Mouse (Mus musculus) embryo, embryonic 10 days (tissue): ENCODE results near the gene Tmem80.

Experiments used
- DNase-seq: peaks from one replicate; pipeline ENCODE4 v3.0.0-alpha.2; 2015; ENCODE audit warnings: low spot score

The Tmem80 gene

GRCm38 (mm10) chr7:141326546-141327446 is 743 bp upstream of the Tmem80 start:
- DNase-seq, result peak; percentile 53

GRCm38 (mm10) chr7:141328373-141328990 is 943 bp downstream of the Tmem80 start:
- DNase-seq, result peak; percentile 12

GRCm38 (mm10) chr7:141330706-141331105 is 3.2 kb downstream of the Tmem80 start:
- DNase-seq, result no peak

GRCm38 (mm10) chr7:141331990-141332389 is 4.5 kb downstream of the Tmem80 start:
- no peak for DNase-seq

- DNase-seq, result no peak
These were observed 7.6 kb downstream of the Tmem80 start for GRCm38 (mm10) chr7:141335044-141335579.

GRCm38 (mm10) chr7:141335682-141336081 is 8.1 kb downstream of the Tmem80 start:
- no peak for DNase-seq

GRCm38 (mm10) chr7:141336296-141336695 is 8.8 kb downstream of the Tmem80 start:
- no peak for DNase-seq

- DNase-seq, result peak; percentile 44
These were observed 10.3 kb downstream of the Tmem80 start for GRCm38 (mm10) chr7:141337716-141338416.

- peak; percentile 42 for DNase-seq
These were observed 11.1 kb downstream of the Tmem80 start, which contains the start of gene Eps8l2 for GRCm38 (mm10) chr7:141338576-141339131. Gene Eps8l2 (plus strand): TSS chr7:141338880.

GRCm38 (mm10) chr7:141339215-141339920 is 11.8 kb downstream of the Tmem80 start:
- DNase-seq, result no peak

GRCm38 (mm10) chr7:141340023-141340422 is 12.5 kb downstream of the Tmem80 start:
- no peak for DNase-seq

- no peak for DNase-seq
These were observed 12.9 kb downstream of the Tmem80 start for GRCm38 (mm10) chr7:141340476-141340875.

- DNase-seq, result no peak
These were observed 14.2 kb downstream of the Tmem80 start for GRCm38 (mm10) chr7:141341689-141342226.

GRCm38 (mm10) chr7:141343230-141343629 is 15.7 kb downstream of the Tmem80 start:
- no peak for DNase-seq

GRCm38 (mm10) chr7:141343696-141344095 is 16.2 kb downstream of the Tmem80 start:
- DNase-seq, result no peak

- no peak for DNase-seq
These were observed 17.2 kb downstream of the Tmem80 start for GRCm38 (mm10) chr7:141344787-141345186.

- DNase-seq, result no peak
These were observed 23.5 kb downstream of the Tmem80 start for GRCm38 (mm10) chr7:141351061-141351460.

- DNase-seq, result no peak
These were observed 27.5 kb downstream of the Tmem80 start for GRCm38 (mm10) chr7:141355051-141355450.

GRCm38 (mm10) chr7:141355626-141356326 is 28.2 kb downstream of the Tmem80 start:
- DNase-seq, result peak; percentile 29

- DNase-seq, result no peak
These were observed 29.4 kb downstream of the Tmem80 start for GRCm38 (mm10) chr7:141356971-141357370.
